Mouse (Mus musculus) ovary, postnatal 36 days (tissue): Measurements from ENCODE around the gene F3.
A peak's percentile ranks its signal among the peaks of the same experiment; 100 is the strongest.

Source experiments
- DNase-seq: peaks from one replicate; pipeline ENCODE4 v3.0.0; 2022; ENCODE audit warnings: low spot score, mixed read lengths

Gene F3

GRCm38 (mm10) chr3:121722971-121723844 lies at the start of gene F3:
Gene F3, plus strand, starts transcription at chr3:121723537.
- DNase-seq: peak; percentile 82

GRCm38 (mm10) chr3:121678935-121679334 lies 44.4 kb upstream of the F3 start:
- no peak for DNase-seq

- DNase-seq: no peak
These were observed 43.9 kb upstream of the F3 start for GRCm38 (mm10) chr3:121679443-121679842.

- no peak for DNase-seq
These were observed 43.1 kb upstream of the F3 start for GRCm38 (mm10) chr3:121680187-121680586.

GRCm38 (mm10) chr3:121682439-121683411 lies 40.6 kb upstream of the F3 start:
- DNase-seq: no peak

GRCm38 (mm10) chr3:121684552-121684951 lies 38.8 kb upstream of the F3 start:
- DNase-seq: no peak

- no peak for DNase-seq
These were observed 38.4 kb upstream of the F3 start for GRCm38 (mm10) chr3:121684963-121685362.

GRCm38 (mm10) chr3:121685985-121686384 lies 37.4 kb upstream of the F3 start:
- no peak for DNase-seq

- DNase-seq: no peak
These were observed 36.9 kb upstream of the F3 start for GRCm38 (mm10) chr3:121686408-121686911.

- DNase-seq: no peak
These were observed 35.6 kb upstream of the F3 start for GRCm38 (mm10) chr3:121687741-121688140.

- no peak for DNase-seq
These were observed 34.3 kb upstream of the F3 start for GRCm38 (mm10) chr3:121689029-121689428.

- DNase-seq: no peak
These were observed 33.6 kb upstream of the F3 start for GRCm38 (mm10) chr3:121689697-121690096.

GRCm38 (mm10) chr3:121693001-121693730 lies 30.2 kb upstream of the F3 start:
- DNase-seq: no peak

GRCm38 (mm10) chr3:121693746-121694145 lies 29.6 kb upstream of the F3 start:
- no peak for DNase-seq

GRCm38 (mm10) chr3:121697169-121697568 lies 26.2 kb upstream of the F3 start:
- no peak for DNase-seq

- DNase-seq: no peak
These were observed 23.9 kb upstream of the F3 start for GRCm38 (mm10) chr3:121699401-121699800.

- no peak for DNase-seq
These were observed 23.5 kb upstream of the F3 start for GRCm38 (mm10) chr3:121699849-121700248.

- no peak for DNase-seq
These were observed 22.9 kb upstream of the F3 start for GRCm38 (mm10) chr3:121700364-121700952.

- DNase-seq: no peak
These were observed 20.0 kb upstream of the F3 start for GRCm38 (mm10) chr3:121703155-121703879.

GRCm38 (mm10) chr3:121703880-121704243 lies 19.5 kb upstream of the F3 start:
- no peak for DNase-seq

- no peak for DNase-seq
These were observed 17.2 kb upstream of the F3 start for GRCm38 (mm10) chr3:121706087-121706486.
